Mouse (Mus musculus) T-helper 17 cell (primary cell): Measurements from ENCODE around the gene Tardbp.

Source experiments
- in situ Hi-C, 2 experiments: fragments of 300-600 bp; cut with MboI, MseI; formaldehyde crosslinking; loops; 1 replicate in 1 of 2; 2 replicates in 1 of 2; pipeline ENCODE4 v1.15.1; 2025; ENCODE audit warnings: high pct_unique_total_duplicates in 2 of 2

Tardbp gene

GRCm38 (mm10) chr4:148570693-148571295 lies 56.0 kb downstream of the Tardbp start:
- in situ Hi-C loops, result no loop called here

GRCm38 (mm10) chr4:148570138-148570537 lies 56.7 kb downstream of the Tardbp start:
- in situ Hi-C loops, result no loop called here

GRCm38 (mm10) chr4:148563595-148563994 lies 63.2 kb downstream of the Tardbp start:
- in situ Hi-C loops, result no loop called here

- in situ Hi-C loops, result no loop called here
Observed at GRCm38 (mm10) chr4:148562676-148563075, 64.1 kb downstream of the Tardbp start.
